Mouse (Mus musculus) liver, embryonic 15.5 days (tissue): ENCODE results near the gene Fbxl15. TPM values are rescaled to one million over a fixed set of nuclear protein-coding genes. Genes with fewer than 3 reads are reported as not detected.

Source experiments
- ATAC-seq: fragments of 200-750 bp; cut with Nextera tagmentation; 2 replicates; pipeline ENCODE4 v1.8.0; 2017; ENCODE audit warnings: moderate number of reproducible peaks, mild to moderate bottlenecking, moderate library complexity; ENCODE audit not compliant: insufficient read depth
- H3K27ac ChIP-seq: fragments of 300-500 bp; sonication (generic); replicated peaks from 2 replicates; pipeline ENCODE4 v1.5.1; 2015; ENCODE audit warnings: mild to moderate bottlenecking, inconsistent platforms
- H3K27me3 ChIP-seq: fragments of 300-500 bp; sonication (generic); 2 replicates; pipeline ENCODE4 v1.6.1; 2015; ENCODE audit warnings: mild to moderate bottlenecking, inconsistent platforms
- H3K36me3 ChIP-seq: fragments of 300-500 bp; sonication (generic); replicated peaks from 2 replicates; pipeline ENCODE4 v1.6.1; 2015; ENCODE audit warnings: moderate library complexity, mild to moderate bottlenecking, inconsistent platforms
- H3K4me1 ChIP-seq: fragments of 300-500 bp; sonication (generic); replicated peaks from 2 replicates; pipeline ENCODE4 v1.6.1; 2015; ENCODE audit warnings: inconsistent platforms
- H3K4me2 ChIP-seq: fragments of 300-500 bp; sonication (generic); 2 replicates; pipeline ENCODE4 v1.6.1; 2015; ENCODE audit warnings: moderate library complexity, mild to moderate bottlenecking, inconsistent platforms
- H3K4me3 ChIP-seq: fragments of 300-500 bp; sonication (generic); replicated peaks from 2 replicates; pipeline ENCODE4 v1.5.1; 2015; ENCODE audit warnings: mild to moderate bottlenecking, inconsistent platforms
- H3K9ac ChIP-seq: fragments of 300-500 bp; sonication (generic); 2 replicates; pipeline ENCODE4 v1.6.1; 2015; ENCODE audit warnings: moderate library complexity, mild to moderate bottlenecking, inconsistent platforms
- H3K9me3 ChIP-seq: fragments of 300-500 bp; sonication (generic); replicated peaks from 2 replicates; pipeline ENCODE4 v1.6.1; 2016; ENCODE audit warnings: inconsistent platforms
- WGBS: fragments of 180-500 bp; shearing (Covaris S2); methylation state at CpG from one replicate; pipeline ENCODE4 v1.1.7; 2015; ENCODE audit warnings: mixed read lengths; ENCODE audit not compliant: insufficient replicate concordance; 5-methylcytosine and 5-hydroxymethylcytosine counted together
- polyA plus RNA-seq: library from polyadenylated mRNA; unstranded; fragments of >200 nt; fragmentation: Nextera tagmentation; extraction: Ambion mirVana; gene quantifications from 2 replicates; pipeline ENCODE4 v1.2.1, GENCODE M21; 2015

The Fbxl15 gene
- polyA plus RNA-seq, 1 experiment from 2014 or later: 12.4 TPM

- Histone ChIP-seq H3K36me3 (peaks cover 12% of the 10 kb centered on the region), H3K27ac (no peak overlapping the region), H3K4me3 (0 out of 2 replicates have a peak overlapping the region, but pooled peaks have one; percentile 83), H3K4me2 (no peak overlapping the region), H3K9me3 (no peaks in the 10 kb centered on the region), H3K9ac (no peak overlapping the region), H3K4me1 (peaks cover 39% of the 10 kb centered on the region), H3K27me3 (peaks cover 76% of the 10 kb centered on the region)
- no peak for ATAC-seq
- WGBS: 7% methylated on average over 29 of the region's 29 CpGs
Observed at GRCm38 (mm10) chr19:46326019-46326755, 1.8 kb upstream of the Fbxl15 start.

DNA sequence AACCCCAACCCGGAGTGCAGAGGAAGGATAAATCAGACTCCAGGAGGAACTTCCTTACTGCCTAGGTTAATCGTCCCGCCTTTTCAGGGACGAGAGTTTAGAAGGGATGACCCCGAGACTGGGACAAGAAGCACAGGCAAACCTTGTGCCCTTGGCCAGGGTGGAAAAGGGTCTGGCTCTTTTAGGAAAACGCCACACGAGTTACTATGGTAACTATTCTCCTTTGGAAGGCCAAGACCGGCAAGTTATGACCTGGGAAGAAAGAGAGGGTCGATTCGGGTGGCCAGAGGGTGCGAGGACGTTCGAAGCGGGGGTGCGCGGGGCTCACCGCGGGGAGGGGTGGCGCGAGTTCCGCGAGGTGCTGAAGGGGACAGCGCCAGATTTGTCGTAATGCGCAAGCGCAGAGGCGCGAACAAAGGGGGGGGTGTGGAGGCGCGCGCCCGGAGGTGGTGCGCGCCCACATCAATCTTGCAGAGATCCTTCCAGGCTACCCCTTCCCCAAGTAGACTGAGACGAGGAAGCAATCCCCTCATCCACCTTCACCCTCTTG, 1.2 kb upstream of the Fbxl15 start, which contains the start of gene Psd:
Psd (minus strand) TSS at position 401 of the 550 bp plus-strand sequence.
- H3K4me2 ChIP-seq: peak within 1 kb of the TSS; percentile 100
- peaks cover 70% of the 10 kb centered on the region for H3K27me3 ChIP-seq
- under 1% methylated on average over 35 of the region's 35 CpGs for WGBS
- H3K4me3 ChIP-seq: peak within 1 kb of the TSS; percentile 83
- peak within 1 kb of the TSS; percentile 91 for H3K27ac ChIP-seq
- peak within 1 kb of the TSS; percentile 74 for H3K9ac ChIP-seq
- H3K4me1 ChIP-seq: peaks cover 39% of the 10 kb centered on the region
- H3K9me3 ChIP-seq: no peaks in the 10 kb centered on the region
- peaks cover 18% of the 10 kb centered on the region for H3K36me3 ChIP-seq
- ATAC-seq: no peak

- H3K9ac ChIP-seq: peak overlapping the region; percentile 74
- peak overlapping the region; percentile 83 for H3K4me3 ChIP-seq
- no peak for ATAC-seq
- 21% methylated on average over 14 of the region's 14 CpGs for WGBS
- peaks cover 62% of the 10 kb centered on the region for H3K27me3 ChIP-seq
- H3K4me2 ChIP-seq: peak overlapping the region; percentile 100
- H3K9me3 ChIP-seq: no peaks in the 10 kb centered on the region
- H3K27ac ChIP-seq: peak overlapping the region; percentile 91
- H3K36me3 ChIP-seq: peaks cover 20% of the 10 kb centered on the region
- H3K4me1 ChIP-seq: peaks cover 39% of the 10 kb centered on the region
Observed at GRCm38 (mm10) chr19:46327531-46328064, 386 bp upstream of the Fbxl15 start.

GRCm38 (mm10) chr19:46329031-46329641, 1.2 kb downstream of the Fbxl15 start:
- no peak for ATAC-seq
- Histone ChIP-seq H3K27me3 (peaks cover 46% of the 10 kb centered on the region), H3K9ac (peak overlapping the region; percentile 74), H3K4me1 (peaks cover 39% of the 10 kb centered on the region), H3K27ac (peak overlapping the region; percentile 91), H3K4me3 (peak overlapping the region; percentile 83), H3K36me3 (peaks cover 20% of the 10 kb centered on the region), H3K4me2 (peak overlapping the region; percentile 100), H3K9me3 (no peaks in the 10 kb centered on the region)
- 3% methylated on average over 54 of the region's 54 CpGs for WGBS

DNA sequence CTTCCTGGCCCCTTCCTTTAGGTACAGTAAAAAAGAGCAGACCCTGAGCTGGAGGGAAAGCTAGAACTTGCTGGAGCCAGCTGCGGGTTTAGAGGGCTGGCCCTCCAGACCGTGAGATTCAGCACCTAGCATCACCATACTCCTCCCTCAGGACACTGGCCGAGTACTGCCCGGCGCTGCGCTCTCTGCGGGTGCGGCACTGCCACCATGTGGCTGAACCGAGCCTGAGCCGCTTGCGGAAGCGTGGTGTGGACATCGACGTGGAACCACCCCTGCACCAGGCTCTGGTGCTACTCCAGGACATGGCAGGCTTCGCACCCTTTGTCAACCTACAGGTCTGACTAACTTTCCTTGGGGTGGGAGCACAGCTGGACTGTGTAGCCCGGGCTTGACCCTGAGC, 2.0 kb downstream of the Fbxl15 start:
- H3K4me2 ChIP-seq: peak overlapping the region; percentile 100
- H3K9me3 ChIP-seq: no peaks in the 10 kb centered on the region
- WGBS: 5% methylated on average over 16 of the region's 16 CpGs
- peak overlapping the region; percentile 83 for H3K4me3 ChIP-seq
- H3K4me1 ChIP-seq: peaks cover 39% of the 10 kb centered on the region
- no peak overlapping the region for H3K9ac ChIP-seq
- peak; percentile 32 for ATAC-seq
- H3K27ac ChIP-seq: 0 out of 2 replicates have a peak overlapping the region, but pooled peaks have one; percentile 91
- peaks cover 38% of the 10 kb centered on the region for H3K27me3 ChIP-seq
- H3K36me3 ChIP-seq: peaks cover 20% of the 10 kb centered on the region

DNA sequence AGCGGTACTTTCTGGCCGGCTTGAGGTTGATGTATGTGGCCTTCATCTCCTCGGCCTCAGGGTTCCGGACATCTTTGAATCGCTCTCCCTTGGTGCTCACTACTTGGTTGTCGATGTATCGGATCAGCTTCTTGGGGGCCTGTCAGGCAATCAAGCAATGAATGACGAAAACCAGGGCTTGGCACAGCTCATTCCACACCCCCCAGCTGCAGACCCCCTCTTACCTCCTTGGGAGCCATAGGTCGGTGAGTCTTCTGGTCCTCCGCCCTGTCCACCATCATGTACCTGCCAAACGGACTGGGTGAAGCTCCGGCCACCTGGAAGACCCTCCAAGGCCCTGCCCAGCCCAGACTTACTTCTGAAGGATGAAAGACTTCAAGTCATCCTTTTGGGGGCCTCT, 2.7 kb downstream of the Fbxl15 start:
- 86% methylated on average over 12 of the region's 12 CpGs for WGBS
- Histone ChIP-seq H3K27ac (no peak overlapping the region), H3K9me3 (no peaks in the 10 kb centered on the region), H3K4me2 (no peak overlapping the region), H3K36me3 (peaks cover 20% of the 10 kb centered on the region), H3K9ac (no peak overlapping the region), H3K4me1 (peaks cover 39% of the 10 kb centered on the region), H3K27me3 (peaks cover 31% of the 10 kb centered on the region), H3K4me3 (no peak overlapping the region)
- ATAC-seq: no peak

DNA sequence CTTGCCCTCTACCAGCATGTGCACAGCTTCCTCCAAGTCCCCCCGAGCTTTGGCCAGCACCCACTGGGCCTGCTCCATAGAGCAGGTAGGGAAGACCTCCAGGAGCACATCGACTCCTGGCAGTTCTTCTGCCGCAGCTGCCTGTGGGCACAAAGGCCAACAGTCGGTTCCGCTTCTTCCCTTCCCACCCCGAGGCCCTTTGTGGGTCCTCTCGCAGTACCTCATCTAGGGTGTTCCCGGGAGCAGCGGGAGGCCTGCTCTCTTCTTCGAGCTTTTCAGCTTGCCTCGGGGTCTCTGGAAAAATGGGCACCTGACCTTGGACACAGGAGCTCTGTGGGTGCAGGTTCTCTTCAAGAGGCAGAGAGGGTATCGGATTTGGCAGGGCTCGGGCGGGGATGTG, 3.3 kb downstream of the Fbxl15 start:
- ATAC-seq: no peak
- WGBS: 80% methylated on average over 14 of the region's 14 CpGs
- Histone ChIP-seq H3K27ac (no peak overlapping the region), H3K36me3 (peaks cover 20% of the 10 kb centered on the region), H3K4me1 (peaks cover 41% of the 10 kb centered on the region), H3K4me3 (no peak overlapping the region), H3K4me2 (no peak overlapping the region), H3K9ac (no peak overlapping the region), H3K27me3 (peaks cover 25% of the 10 kb centered on the region), H3K9me3 (no peaks in the 10 kb centered on the region)

DNA sequence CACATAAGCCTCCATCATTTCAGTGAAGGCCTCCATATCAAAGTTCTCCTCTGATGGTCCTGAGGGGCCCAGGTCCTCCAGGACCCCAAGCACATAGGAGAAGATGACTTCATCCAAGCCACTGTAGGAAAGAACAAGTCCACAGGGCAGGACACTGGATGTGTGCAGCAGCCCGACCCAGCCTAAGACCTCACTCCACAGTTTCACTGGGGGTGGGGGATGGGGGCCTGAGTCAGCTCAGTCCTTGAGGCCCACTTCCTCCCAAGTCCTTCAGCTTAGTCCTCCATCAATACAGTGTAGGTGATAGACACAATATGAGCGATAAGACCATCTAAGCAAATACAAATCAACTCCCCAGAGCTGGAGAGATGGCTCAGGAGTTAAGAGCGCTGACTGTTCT, 4.0 kb downstream of the Fbxl15 start:
- H3K4me1 ChIP-seq: peaks cover 40% of the 10 kb centered on the region
- no peak overlapping the region for H3K4me2 ChIP-seq
- 64% methylated on average over 3 of the region's 3 CpGs for WGBS
- peaks cover 20% of the 10 kb centered on the region for H3K36me3 ChIP-seq
- H3K4me3 ChIP-seq: no peak overlapping the region
- peaks cover 18% of the 10 kb centered on the region for H3K27me3 ChIP-seq
- no peak overlapping the region for H3K9ac ChIP-seq
- ATAC-seq: no peak
- H3K27ac ChIP-seq: no peak overlapping the region
- H3K9me3 ChIP-seq: no peaks in the 10 kb centered on the region

GRCm38 (mm10) chr19:46332721-46333339, 4.8 kb downstream of the Fbxl15 start:
- H3K9ac ChIP-seq: no peak overlapping the region
- no peaks in the 10 kb centered on the region for H3K9me3 ChIP-seq
- H3K27ac ChIP-seq: no peak overlapping the region
- ATAC-seq: no peak
- WGBS: 74% methylated on average over 7 of the region's 7 CpGs
- peaks cover 20% of the 10 kb centered on the region for H3K36me3 ChIP-seq
- H3K4me2 ChIP-seq: no peak overlapping the region
- peaks cover 40% of the 10 kb centered on the region for H3K4me1 ChIP-seq
- H3K27me3 ChIP-seq: peaks cover 10% of the 10 kb centered on the region; the same call in 1 of the 2 replicates
- no peak overlapping the region for H3K4me3 ChIP-seq

GRCm38 (mm10) chr19:46333906-46334305, 5.9 kb downstream of the Fbxl15 start:
- Histone ChIP-seq H3K9ac (no peak overlapping the region), H3K9me3 (no peaks in the 10 kb centered on the region), H3K4me1 (peaks cover 40% of the 10 kb centered on the region), H3K27ac (no peak overlapping the region), H3K27me3 (peaks cover 6% of the 10 kb centered on the region; the same call in 1 of the 2 replicates), H3K4me3 (no peak overlapping the region), H3K36me3 (peaks cover 20% of the 10 kb centered on the region), H3K4me2 (no peak overlapping the region)
- WGBS: 70% methylated on average over 3 of the region's 3 CpGs
- ATAC-seq: no peak
